ENCODE assay signal across 14 mouse cellular contexts in genomic region chr19:59496832-59497231, GRCm38 (mm10). TPM values are rescaled to one million over a fixed set of nuclear protein-coding genes. Genes with fewer than 3 reads are reported as not detected.
"Had no signal": no experiment of that assay in that cellular context is flagged by ENCODE, and none has a peak within 500 bp of the region (broad histone marks: within the 10 kb centered on the region; RNA-seq: fewer than 3 reads in every experiment).

No protein-coding gene starts in this region.

- H3K36me3 ChIP-seq: limb, embryonic 10.5 days; liver, embryonic 15.5 days had no signal

- ATAC-seq: intestine, postnatal 0 days; lung, postnatal 0 days had no signal

- DNase-seq: kidney, adult 8-10 months; kidney, postnatal 25 days; lung, adult 2 months; lung, postnatal 36 days; right cerebral cortex, adult 18-20 months; right cerebral cortex, postnatal 25 days; thymus, postnatal 4 days had no signal

- H3K9me3 ChIP-seq: limb, embryonic 10.5 days; liver, embryonic 15.5 days had no signal

- H3K27ac ChIP-seq: left cerebral cortex, adult 2 months; limb, embryonic 10.5 days; liver, embryonic 15.5 days had no signal

- H3K4me1 ChIP-seq: liver, embryonic 15.5 days had no signal

- H3K4me2 ChIP-seq: liver, embryonic 11.5 days; liver, embryonic 15.5 days had no signal

- H3K9ac ChIP-seq: liver, embryonic 15.5 days had no signal

- H3K4me3 ChIP-seq: left cerebral cortex, adult 2 months; limb, embryonic 10.5 days; liver, embryonic 15.5 days had no signal

- H3K27me3 ChIP-seq: liver, embryonic 15.5 days had no signal

RNA-seq across cellular contexts. Expression of gene Emx2, which starts 38.7 kb away (rescaled TPM):
- polyA plus RNA-seq: intestine, postnatal 0 days; lung, adult 2 months; lung, postnatal 0 days; small intestine, adult 2 months had no signal
